Mouse (Mus musculus): Measurements from ENCODE around the gene Prr14l.
"Not testable (repeated sequence)": the region's sequence is repeated elsewhere in the genome, so short reads cannot be mapped to it uniquely, and the experiment has no call there.

Gene Prr14l

DNA sequence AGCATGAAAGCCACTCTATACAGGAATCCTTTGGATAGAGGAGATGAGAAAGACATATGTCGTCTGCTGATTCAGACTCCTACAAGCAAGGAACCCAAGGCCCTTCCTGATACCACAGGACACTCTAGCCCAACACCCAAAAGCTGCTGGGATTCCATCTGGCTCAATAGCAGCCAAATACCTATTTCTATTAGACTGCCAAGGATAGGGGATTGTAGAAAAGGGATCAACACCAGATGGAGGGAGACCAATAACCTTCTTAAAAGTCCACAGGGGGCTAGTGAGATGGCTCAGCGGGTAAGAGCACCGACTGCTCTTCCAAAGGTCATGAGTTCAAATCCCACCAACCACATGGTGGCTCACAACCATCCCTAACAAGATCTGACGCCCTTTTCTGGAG lies 38.7 kb downstream of the Prr14l start:
- in situ Hi-C loops (cut with MboI, MseI) = no loop called here

DNA sequence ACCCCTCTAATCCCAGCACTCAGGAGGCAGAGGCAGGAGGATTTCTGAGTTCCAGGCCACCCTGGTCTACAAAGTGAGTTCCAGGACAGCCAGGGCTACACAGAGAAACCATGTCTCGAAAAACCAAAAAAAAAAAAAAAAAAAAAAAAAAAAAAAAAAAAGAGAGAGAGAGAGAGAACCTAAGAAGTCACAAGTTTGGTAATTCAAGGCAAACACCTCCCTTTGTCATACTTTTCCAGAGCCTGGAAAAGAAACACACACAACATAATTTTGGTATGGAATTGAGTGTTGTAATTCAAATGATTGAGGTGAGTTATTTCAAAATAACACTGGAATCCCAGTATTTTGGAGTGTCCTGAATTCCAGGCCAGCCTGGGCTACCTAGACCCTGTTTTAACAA lies 67.6 kb downstream of the Prr14l start:
- in situ Hi-C loops (cut with MboI, MseI) = not testable (repeated sequence)

GRCm38 (mm10) chr5:32785313-32785915 lies 68.6 kb downstream of the Prr14l start, which contains the start of gene Pisd:
TSS of gene Pisd (minus strand) at chr5:32785646.
- in situ Hi-C loops (cut with MboI, MseI) = no loop called here

- in situ Hi-C loops (cut with MboI, MseI) = no loop called here
These were observed 69.3 kb downstream of the Prr14l start for GRCm38 (mm10) chr5:32784726-32785125.

DNA sequence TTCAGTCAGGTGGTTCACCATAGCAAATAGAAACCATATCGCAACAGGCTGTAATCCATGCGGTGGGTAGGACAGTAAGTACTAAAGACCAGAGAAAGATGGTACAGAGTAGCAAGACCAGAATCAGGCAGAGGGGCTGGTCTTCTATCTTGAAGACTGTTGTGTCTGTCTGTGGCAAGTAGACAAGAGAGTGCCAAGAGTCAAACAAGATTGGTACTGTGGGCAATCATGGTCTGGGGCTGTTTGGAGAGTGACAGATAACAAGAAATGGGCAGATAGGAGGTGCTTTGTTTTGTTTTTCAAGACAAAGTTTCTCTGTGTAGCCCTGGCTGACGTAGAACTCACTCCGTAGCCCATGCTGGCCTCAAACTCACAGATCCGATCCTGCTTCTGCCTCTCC lies 72.5 kb downstream of the Prr14l start:
- in situ Hi-C loops (cut with MboI, MseI) = no loop called here

DNA sequence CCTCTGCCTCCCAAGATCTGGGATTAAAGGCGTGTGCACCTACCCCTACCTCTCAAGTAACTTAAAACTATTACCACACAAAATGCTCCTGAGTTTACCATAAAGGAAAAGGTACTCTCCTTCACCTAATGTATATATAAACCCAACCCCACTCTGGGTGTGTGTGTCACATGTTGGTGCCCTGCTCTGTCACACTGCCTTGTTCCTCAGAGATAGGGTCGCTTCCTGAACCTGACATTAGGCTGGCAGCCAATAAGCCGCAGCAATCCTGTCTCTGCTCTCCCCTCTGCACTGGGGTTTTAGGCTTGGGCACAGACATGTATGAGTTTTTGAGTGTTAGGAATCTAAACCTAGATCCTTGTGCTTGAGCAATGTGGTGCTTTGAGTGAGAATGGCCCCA lies 75.9 kb downstream of the Prr14l start:
- in situ Hi-C loops (cut with MboI, MseI) = no loop called here

DNA sequence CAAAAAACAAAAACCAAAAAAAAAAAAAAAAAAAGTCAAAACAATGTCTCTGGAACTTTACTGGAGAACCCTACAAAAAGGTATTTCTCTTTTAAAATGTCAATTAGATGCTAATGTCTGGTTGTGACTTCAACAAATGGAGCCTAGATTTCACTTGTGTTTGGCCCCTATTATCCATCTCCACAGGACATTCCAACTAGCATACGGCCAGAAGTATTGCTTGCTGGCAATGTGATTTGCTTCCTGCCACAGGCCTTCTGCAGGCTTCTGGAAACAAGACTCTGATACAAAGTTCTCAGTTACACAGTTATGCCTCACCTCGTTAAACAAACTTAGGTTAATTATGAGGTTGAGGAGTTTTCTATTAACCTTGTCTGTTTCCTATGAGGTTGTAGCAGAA lies 81.7 kb downstream of the Prr14l start:
- in situ Hi-C loops (cut with MboI, MseI) = no loop called here

DNA sequence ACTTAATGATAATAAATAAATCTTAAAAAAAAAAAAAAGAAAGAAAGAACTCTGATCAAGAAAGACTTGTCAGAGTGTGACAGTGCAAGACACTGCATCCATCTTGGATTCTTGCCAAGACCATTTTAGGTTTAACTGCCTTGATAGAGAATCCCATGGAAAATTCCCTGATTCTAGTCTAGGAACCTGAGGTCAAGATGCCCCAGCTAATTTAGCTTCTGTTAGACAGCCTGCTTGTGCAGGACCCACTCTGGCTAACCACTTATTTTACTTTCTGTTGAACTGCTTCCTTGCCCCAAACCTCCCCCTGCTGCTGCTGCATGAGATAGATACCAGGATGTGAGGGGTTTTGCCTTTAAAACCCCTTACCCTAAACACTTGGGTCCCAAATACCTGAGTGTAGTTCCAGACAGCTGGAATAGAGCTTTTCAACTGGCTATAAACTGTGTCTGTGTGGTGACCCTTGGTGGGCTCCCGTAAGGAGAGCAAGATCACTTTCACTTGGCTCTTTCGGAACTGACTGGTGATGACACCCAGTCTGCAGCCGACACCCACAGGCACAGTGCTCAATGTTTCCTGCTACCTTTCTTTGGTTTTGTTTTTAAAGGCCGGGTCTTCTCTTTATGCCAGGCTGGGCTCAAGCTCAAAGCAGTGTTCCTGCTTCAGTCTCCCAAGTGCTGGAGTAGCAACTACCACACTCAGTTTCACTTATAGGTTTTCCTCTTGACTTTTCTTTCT lies 86.3 kb downstream of the Prr14l start:
- in situ Hi-C loops (cut with MboI, MseI) = no loop called here

DNA sequence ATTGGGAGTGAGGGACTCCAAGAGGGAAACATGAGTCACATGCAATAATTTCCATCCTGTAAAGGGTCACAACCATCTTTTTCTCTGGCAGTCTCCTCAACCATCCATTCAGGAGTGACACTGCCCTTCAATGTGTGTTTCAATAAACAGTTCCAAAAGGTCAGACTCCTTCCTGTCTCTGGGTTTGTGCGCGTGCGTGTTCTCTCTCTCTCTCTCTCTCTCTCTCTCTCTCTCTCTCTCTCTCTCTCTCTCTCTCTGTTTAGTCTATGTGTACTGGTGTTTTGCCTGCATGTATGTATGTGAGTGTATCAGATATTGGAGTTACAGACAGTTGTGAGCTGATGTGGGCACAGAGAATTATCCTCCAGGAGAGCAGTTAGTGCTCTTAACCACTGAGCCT lies 87.1 kb downstream of the Prr14l start:
- in situ Hi-C loops (cut with MboI, MseI) = no loop called here

- in situ Hi-C loops (cut with MboI, MseI) = no loop called here
These were observed 92.4 kb downstream of the Prr14l start for GRCm38 (mm10) chr5:32761566-32762140.

DNA sequence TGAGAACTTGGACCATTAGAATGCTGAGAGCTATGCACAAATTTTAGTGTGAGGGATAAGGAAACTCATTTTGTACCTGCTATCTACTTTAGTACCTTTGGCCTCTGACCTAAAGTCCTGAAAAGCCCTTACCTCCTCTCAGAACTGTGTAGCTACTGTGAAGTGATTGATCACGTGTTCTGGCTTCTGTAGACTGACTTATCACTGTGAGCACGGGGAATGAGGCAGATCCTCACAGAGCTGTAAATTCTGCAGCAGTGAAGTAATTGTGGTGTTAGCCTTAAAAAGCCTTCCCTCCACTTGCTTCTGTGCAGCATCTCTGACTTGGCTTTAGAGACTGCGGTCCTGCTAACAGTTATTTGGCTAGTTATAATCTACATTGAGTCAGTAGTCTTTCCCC lies 93.3 kb downstream of the Prr14l start:
- in situ Hi-C loops (cut with MboI, MseI) = no loop called here

GRCm38 (mm10) chr5:32760352-32760751 lies 93.7 kb downstream of the Prr14l start:
- in situ Hi-C loops (cut with MboI, MseI) = not testable (repeated sequence)

GRCm38 (mm10) chr5:32759662-32760061 lies 94.4 kb downstream of the Prr14l start:
- in situ Hi-C loops (cut with MboI, MseI) = no loop called here

- in situ Hi-C loops (cut with MboI, MseI) = no loop called here
These were observed 97.9 kb downstream of the Prr14l start for GRCm38 (mm10) chr5:32756141-32756540.

GRCm38 (mm10) chr5:32751736-32752135 lies 102.3 kb downstream of the Prr14l start:
- in situ Hi-C loops (cut with MboI, MseI) = no loop called here

DNA sequence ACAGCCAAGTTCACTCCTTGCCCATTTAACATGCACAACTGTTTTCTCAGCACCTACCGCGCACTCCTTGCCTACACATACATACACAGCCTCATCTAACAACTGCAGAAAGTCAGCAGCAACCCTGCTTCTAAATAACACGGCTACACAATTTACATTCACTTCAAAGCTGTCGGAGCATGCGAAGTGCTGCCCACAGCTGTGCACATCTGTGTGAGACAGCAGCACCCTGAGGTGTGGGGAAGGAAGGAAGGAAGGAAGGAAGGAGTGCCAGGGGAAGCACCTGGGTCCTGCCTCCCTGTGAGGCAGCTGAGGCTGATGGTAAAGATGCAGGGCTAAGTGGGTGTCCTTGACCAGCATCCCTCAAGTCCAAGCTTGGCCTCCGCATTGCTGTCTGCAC lies 105.1 kb downstream of the Prr14l start:
- in situ Hi-C loops (cut with MboI, MseI) = no loop called here

DNA sequence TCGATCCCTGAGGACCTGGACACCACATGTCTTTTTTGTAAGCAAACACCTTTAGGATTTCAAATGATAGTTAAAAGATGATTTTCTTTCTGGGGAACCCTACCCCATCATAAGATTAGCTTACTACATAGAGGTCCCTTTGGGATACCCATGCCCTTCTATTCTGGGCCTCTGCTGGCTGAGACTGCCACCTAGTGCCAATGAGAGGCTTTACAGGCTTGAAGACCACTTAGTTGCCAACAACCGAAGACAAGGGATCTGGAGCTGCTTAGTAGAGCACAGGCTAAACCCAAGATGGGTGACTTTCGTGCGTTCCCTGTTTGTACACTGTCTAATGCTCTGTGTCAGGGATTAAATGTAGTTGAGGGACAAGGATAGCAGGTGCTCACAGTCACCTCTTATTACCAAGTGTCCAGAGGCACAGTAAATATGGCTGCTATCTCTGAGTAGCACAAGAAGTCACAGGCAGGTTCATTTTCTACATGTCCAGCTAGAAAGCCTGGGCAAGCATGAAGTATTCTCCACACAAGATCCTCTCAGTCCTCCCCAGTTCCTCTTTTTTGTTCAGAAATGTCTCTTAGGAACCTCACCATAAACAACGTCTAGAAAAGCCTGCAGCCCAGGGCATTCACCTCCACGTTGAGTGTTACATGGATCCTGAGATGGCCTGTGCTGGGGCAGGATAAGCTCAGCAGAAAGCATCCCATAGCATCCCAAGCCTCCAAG lies 106.2 kb downstream of the Prr14l start:
- in situ Hi-C loops (cut with MboI, MseI) = no loop called here

- in situ Hi-C loops (cut with MboI, MseI) = no loop called here
These were observed 108.1 kb downstream of the Prr14l start for GRCm38 (mm10) chr5:32745705-32746655.

DNA sequence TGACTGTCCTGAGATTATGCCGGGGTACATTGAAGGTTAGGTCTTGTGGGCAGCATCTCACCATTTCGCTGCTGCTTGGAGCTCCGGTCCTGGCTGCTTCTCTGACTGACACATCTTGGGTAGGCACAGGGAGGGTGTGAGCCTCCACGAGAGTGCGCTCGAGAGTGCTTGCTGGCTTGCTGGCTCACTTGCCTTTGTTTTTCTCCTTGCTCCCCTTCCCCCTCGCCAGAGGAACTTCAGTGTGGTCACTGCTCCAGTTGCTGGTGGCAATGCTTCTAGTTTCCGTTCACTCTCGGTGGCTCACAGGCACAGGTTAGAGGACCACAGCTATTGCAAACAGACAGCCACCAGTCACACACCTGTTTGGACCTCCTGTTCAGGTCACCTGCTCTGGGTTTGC lies 111.9 kb downstream of the Prr14l start:
- in situ Hi-C loops (cut with MboI, MseI) = no loop called here

GRCm38 (mm10) chr5:32741377-32741776 lies 112.7 kb downstream of the Prr14l start:
- in situ Hi-C loops (cut with MboI, MseI) = not testable (repeated sequence)

- in situ Hi-C loops (cut with MboI, MseI) = not testable (repeated sequence)
These were observed 113.2 kb downstream of the Prr14l start for GRCm38 (mm10) chr5:32740850-32741249.
